Mouse (Mus musculus) E14TG2a.4 (cell line): ENCODE data around the gene Ghr.

Experiments
- CTCF ChIP-seq: conservative IDR thresholded peaks from 2 replicates; pipeline ENCODE4 v1.5.1; 2014; ENCODE audit warnings: low read length
- NANOG ChIP-seq: IDR thresholded peaks from 2 replicates; pipeline ENCODE4 v1.6.1; 2014; ENCODE audit warnings: borderline replicate concordance, low read length, mixed read lengths

DNA sequence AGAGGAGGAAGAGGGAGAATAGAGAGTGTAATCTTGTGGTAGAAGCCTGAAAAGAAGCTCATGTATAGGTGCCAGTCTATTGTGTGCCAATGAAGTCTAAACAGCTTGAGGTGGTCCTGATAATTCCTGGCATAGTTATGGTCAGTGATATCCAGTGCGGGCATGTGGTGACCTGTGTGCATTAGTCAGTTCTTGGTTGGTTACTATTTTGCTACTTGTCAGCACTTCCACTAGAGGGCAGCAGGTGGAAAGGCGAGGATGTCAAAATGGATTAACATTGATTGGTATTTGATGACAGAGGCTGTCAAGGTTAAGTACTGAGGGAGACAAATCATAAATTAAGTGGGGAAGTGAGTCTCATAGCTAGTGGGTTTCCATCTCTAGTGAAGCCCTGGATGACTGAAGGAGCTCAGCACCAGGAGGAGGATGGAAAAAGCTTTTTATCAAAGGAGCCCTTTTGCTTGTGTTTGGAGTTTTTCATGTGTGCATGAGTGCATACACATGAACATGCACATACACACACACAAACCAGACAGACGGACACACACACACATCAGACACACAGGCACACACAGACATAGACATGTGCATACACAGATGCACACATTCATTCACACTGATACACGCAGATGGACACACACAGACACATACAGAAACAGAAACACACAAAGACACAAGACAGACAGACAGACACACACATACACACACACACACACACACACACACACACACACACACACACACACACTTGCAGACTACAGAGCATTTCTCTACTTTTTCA, 141.6 kb downstream of the Ghr start:
- TF ChIP-seq CTCF (peak; percentile 73), NANOG (no peak)
